Mouse (Mus musculus): ENCODE measurements at regions not wholly inside any gene's neighbourhood (a gene's known extent, or its start where the extent isn't known, plus 50 kb on each side); places are given as distances from the start of the nearest gene placed in this dataset.
A peak's percentile ranks its signal among the peaks of the same experiment; 100 is the strongest.

DNA sequence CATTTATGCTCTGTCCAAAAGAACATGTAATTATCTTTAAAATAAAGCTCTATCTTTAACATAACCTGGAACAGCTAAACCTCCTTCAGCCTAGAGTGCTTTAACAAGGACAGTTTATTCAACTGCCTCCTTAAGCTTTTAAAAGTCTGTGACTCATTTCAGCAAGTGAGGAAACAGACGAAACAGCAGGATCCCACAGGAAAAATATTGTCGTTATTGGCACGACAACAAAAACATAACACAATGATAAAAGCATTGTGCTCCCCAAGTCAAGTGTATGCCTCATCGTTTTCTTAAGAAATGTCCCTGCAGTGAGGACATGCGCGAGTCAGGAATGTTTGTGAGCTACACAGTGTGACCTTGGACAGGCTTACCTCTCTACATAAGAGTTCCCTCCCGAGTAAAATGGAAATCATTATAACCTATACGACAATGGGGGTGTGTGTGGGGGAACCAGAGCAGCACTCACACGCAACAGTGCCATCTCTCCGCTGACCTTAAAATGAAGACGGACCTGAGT is 166.7 kb upstream of the Cd180 start:
- DNase-seq = no peak

DNA sequence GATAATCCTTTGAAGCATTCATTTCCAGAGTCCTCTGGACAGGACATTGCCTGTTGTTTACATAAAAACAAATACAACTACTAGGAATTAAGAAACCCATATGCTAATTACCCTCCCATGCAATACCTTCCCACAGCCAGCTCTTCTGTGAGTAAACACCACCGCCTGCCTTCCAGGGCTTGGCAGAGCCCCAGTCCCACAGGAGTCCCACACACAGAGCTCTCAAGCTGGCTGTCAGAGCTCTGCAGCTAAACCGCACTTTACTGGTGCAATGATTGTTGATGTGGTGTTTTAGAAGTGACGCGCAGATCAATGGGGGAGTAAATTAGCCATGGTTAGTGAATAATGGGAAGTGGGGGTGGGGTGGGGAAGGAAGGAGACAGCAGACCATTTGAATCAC is 159.6 kb upstream of the Cd180 start:
- no peak for DNase-seq

DNA sequence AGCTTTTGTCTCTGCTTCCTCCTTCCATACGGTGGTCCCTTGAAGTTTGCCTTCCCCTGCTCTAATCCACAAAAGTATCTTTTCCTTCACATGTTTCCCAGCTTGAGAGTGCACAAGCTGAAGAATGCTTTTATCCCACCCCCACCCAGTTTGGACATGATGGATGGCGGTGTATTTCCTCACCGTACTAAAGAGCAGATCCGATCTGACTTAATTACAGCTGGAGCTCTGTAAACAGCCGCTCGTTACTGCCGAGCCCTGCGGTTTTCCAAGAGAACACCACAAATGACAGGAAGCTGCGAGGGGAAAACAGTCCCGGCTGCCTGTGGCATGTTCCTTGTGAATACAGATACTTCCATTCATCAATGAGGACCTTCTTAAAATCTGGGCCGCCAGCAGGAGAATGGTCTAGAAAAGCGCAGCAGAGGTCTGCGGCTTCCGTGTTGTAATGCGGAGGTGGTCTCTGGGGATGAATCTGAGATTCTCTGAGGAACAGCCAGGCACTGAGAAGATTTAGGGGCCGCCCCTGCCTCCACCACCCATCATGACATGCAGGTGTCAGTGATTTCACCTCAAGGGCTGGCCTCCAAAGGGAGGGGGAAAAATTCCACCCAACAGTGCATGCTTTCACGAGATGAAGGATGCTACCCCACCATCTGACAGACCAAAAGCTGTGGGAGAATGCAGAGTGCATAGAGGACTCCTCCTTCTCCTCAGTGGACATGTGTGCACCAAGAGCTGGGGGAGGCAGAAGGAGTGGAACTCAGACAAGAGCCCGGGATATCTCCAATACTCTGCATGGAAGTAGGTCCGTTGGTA is 155.7 kb upstream of the Cd180 start:
- DNase-seq = peak; percentile 2 to 4

DNA sequence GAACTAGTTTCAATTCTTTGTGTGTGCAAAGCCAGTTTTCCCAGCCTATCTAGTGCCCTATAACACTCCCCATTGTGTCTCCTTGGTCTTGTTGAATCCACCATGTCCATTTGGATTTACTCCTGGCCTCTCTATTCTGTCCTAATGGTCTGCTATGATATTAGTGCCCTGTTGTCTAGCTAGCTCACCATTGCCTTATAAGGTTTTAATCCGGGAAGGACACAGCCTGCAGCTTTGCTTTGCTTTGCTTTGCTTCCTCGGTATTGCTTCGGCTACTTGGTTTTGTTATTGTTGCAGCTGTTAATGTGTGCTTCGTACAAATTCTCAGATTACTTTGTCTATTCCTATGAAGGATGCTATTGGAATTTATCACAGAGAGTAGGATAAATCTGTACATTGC is 152.9 kb upstream of the Cd180 start:
- no peak for DNase-seq

DNA sequence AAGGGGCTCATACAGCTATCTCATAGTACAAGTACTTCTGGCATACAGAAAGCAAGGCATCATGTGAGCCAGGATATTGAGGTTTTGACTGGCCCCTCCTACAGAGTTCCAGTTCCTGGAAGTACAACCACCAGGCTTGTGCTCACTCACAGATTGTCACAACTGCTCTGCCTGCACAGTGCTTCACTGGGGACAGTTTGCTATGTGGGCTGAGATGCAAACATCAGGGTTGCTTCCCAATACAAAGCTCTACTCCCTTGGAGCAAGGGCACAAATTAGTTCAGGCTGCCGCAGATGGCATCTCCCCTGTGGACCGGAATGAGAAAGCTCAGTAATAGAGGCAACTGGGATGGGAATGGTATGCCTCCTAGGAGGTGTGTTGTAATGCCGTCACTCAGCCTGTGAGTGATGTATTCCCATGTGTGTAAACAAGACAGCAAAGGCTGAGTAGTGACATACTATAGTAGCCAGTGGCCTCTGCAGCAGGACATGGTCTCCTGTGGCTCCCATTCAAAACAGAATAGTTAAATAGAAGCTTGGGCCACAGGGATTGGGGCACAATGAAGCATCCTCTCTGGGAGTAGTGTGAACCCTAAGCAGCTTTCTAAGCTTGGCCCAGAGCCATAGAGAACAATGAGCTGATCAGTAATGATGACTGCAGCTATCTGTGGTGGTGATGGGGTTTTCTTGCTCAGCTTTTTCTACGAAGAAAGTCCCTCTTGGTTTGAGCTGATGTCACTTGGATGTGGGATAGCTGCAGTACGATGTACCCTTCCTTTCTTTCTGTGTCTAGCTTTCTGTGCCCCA is 148.8 kb upstream of the Cd180 start:
- no peak for DNase-seq

DNA sequence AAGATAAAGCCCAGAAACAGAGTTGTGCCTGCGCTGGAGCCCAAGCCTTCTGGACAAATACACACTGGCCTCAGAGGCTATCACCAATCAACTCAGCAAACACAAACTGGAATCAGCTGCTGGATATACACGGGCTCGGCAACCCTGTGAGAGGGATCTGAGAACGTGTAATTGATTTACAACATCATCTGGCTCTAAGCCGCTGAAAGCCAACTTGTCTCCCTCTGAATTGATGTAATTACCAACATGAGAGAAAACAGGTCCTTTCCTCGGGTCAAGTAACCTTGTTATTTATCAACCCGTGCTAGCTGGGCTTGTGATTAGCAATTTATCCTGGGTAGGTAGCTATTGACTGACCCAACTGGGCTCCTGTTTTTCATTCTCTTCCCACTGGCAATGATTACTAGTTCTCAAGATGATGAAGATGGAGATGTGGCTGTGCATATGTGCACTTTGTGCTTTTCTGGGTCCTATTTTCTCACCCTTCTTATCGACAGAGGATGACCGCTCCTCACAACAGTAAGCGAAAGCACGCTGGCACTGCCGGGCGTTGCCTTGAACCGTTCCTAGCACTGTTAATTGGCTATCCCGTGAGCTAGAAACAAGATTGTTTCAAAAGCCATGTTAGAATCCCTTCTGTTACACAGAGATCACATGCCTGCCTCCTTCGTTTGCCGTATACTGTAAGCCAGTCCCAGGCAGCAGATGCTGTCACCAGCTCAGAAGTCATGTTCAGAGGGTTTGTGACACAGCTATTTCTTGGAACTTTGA is 147.3 kb upstream of the Cd180 start:
- DNase-seq = no peak

DNA sequence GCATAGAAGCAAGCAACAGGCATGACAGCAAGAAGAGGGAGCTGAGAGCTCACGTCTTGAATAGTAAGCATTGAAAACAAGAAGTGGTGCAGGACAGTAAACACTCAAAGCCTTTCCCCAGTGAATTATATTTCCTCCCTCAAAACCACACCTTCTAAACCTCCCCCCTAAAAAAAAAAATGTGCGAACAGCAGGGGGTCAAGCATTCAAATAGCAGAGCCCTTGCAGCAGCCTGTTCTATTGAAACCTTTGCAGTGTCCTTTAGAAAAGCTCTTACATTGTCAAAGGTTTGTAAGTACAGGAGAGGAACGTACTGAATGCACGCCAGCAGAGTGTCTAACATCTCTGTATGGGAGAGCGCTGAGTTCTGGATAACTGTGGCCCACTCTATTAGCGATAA is 145.1 kb upstream of the Cd180 start:
- DNase-seq = no peak

GRCm38 (mm10) chr13:102566846-102567572 is 126.3 kb upstream of the Cd180 start:
- DNase-seq = no peak

GRCm38 (mm10) chr13:102569580-102569979 is 123.8 kb upstream of the Cd180 start:
- no peak for DNase-seq

- no peak for DNase-seq
These were observed 123.1 kb upstream of the Cd180 start for GRCm38 (mm10) chr13:102570286-102570685.

GRCm38 (mm10) chr13:102573286-102573921 is 120.0 kb upstream of the Cd180 start:
- DNase-seq = no peak

DNA sequence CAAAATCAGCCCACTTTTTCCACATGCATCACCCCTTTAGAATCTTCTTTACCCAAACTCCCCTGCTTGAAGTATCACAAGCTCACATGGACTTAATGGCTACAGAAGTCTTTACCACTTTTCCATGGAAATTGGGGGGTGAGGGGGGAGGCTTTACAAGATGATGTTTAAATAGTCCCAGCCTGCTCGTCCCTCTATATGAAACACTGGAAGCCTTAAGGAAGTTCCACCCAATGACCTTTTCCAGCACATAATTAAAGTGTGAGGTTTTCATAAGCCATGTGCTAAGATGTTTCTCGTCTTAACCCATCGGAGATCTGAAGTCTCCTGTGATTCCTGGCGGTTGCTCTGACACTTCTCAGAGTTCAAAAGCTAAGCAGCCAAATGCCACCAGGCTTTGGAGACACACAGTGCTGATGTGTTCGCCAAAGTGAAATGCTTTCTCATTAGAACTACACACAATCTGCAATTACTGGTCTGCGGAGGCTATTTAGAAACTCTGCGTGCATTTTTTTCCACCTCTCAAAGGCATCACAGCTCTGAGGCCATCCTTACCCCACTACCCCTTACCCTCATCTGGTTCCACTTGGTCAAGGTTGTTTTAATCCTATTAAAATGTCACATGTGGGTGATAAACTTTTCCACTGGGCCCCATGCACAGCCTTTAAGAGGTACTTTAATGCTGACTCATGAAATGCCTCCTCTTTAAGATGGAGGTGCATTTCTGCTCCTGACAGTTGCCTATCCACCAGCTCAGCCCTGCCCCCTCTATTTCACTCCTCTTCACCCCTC is 116.3 kb upstream of the Cd180 start:
- DNase-seq = no peak

GRCm38 (mm10) chr13:102578811-102579210 is 114.5 kb upstream of the Cd180 start:
- no peak for DNase-seq

GRCm38 (mm10) chr13:102579638-102580037 is 113.7 kb upstream of the Cd180 start:
- DNase-seq = no peak

GRCm38 (mm10) chr13:102583984-102584645 is 109.2 kb upstream of the Cd180 start:
- DNase-seq = no peak

DNA sequence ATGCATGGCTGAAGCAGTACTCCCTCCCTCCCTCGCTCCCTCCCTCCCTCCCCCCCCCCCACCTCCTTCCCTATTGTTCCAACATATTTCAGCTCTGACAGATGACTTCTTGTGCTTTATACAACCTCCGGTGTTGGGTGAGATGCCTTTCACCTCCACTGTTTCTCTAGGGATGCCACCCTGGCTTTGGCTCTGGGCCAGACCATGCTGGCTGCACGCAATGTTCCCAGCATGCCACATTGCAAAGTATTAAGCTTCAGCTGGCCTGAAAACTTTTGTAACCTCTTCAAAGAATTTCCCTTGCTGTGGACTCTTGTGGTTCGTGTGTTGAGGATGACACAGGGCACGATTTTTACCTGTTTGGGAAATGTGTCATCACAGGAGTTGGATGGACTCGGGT is 107.1 kb upstream of the Cd180 start:
- DNase-seq = no peak

DNA sequence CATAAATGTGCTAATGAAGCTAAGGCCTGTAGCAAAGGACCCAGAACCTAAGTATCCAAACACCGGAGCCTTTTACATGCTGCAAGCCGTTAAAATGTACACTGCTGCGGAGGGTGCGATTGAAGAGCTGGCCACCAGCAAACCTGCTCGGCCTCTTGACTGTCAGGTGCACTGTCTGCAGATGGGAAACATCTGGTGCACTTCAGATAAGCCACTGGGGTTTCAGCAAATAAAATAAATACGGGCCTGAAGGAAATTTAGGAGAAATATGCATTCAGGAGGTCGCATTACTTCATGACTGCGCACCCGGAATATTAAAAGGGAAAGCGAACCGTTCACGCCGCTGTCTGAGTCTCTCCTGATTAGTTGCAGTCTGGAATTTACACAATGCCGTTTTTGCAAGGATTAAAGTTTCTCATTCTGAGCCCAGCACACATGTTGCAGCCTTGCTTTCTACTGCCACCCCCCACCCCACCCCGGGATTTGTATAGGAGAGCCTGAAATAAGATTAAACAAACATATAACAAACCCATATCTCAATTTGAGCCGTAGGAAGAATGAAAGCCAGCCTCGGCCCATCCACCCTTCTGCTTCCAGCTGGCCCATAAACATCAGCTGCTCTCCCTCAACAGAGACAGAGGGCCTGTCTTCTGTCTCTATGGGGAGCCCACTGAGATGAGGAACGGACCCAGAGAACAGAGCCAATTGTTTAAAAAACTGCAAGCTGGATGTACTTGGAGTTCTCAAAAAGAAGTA is 103.5 kb upstream of the Cd180 start:
- no peak for DNase-seq

DNA sequence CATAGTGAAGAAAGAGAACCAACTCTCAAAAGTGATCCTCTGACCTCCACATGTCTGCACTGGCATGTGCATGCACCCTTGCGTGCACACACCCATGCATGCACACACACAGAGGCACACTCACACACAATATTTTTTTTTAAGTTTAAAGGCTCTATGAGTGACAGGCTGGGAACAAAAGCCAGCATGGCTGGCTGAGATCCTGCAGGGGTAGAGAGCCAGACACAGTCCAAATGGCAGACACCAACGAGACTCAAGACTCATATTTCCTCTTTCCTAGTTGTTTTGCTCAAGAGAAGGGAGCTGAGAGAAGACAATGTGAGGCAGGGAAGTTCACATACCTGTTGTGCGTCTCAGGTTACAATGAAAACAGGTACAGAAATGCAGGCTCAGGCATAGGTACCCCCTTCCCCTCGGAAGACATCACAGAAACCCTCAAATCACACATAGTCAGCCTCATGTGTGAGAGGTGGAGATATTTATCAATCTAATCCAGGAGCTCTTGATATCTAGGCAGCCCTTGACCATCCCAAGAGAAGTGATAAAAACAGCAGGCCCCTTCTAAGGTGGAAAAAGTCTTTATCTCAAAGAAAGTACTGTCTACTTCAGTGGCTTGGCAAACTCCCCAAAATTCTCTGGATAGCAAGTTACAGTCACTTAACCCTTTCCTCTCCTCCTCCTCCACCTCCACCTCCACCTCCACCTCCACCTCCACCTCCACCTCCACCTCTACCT is 101.4 kb upstream of the Cd180 start:
- DNase-seq = no peak

All from thymus, postnatal 36 days (tissue).